Mouse (Mus musculus) midbrain, embryonic 12.5 days (tissue): Measurements from ENCODE around the gene Cpt1a. TPM values are rescaled to one million over a fixed set of nuclear protein-coding genes. Genes with fewer than 3 reads are reported as not detected.

Experiments used
- ATAC-seq: fragments of 200-750 bp; cut with Nextera tagmentation; 2 replicates; pipeline ENCODE4 v1.8.0; 2017; ENCODE audit warnings: low read depth, moderate TSS enrichment, moderate library complexity; ENCODE audit not compliant: low FRiP score
- H3K27ac ChIP-seq: fragments of 300-500 bp; sonication (generic); replicated peaks from 2 replicates; pipeline ENCODE4 v1.5.1; 2016; ENCODE audit warnings: mild to moderate bottlenecking
- H3K27me3 ChIP-seq: fragments of 300-500 bp; sonication (generic); 2 replicates; pipeline ENCODE4 v1.6.1; 2016; ENCODE audit warnings: mild to moderate bottlenecking
- H3K36me3 ChIP-seq: fragments of 300-500 bp; sonication (generic); 2 replicates; pipeline ENCODE4 v1.6.1; 2016
- H3K4me1 ChIP-seq: fragments of 300-500 bp; sonication (generic); 2 replicates; pipeline ENCODE4 v1.6.1; 2016
- H3K4me2 ChIP-seq: fragments of 300-500 bp; sonication (generic); replicated peaks from 2 replicates; pipeline ENCODE4 v1.6.1; 2016; ENCODE audit warnings: mild to moderate bottlenecking, moderate library complexity
- H3K4me3 ChIP-seq: fragments of 300-500 bp; sonication (generic); 2 replicates; pipeline ENCODE4 v1.5.1; 2016; ENCODE audit warnings: mild to moderate bottlenecking
- H3K9ac ChIP-seq: fragments of 300-500 bp; sonication (generic); replicated peaks from 2 replicates; pipeline ENCODE4 v1.6.1; 2016; ENCODE audit warnings: mild to moderate bottlenecking, moderate library complexity
- H3K9me3 ChIP-seq: fragments of 300-500 bp; sonication (generic); 2 replicates; pipeline ENCODE4 v1.6.1; 2016; ENCODE audit warnings: mild to moderate bottlenecking
- WGBS: fragments of 180-500 bp; shearing (Covaris S2); methylation state at CpG from one replicate; pipeline ENCODE4 v1.1.7; 2016; 5-methylcytosine and 5-hydroxymethylcytosine counted together
- polyA plus RNA-seq: library from polyadenylated mRNA; unstranded; fragments of >200 nt; fragmentation: Nextera tagmentation; extraction: Ambion mirVana; gene quantifications from 2 replicates; pipeline ENCODE4 v1.2.1, GENCODE M21; 2016

Cpt1a gene
- polyA plus RNA-seq, 1 experiment from 2014 or later: 13.3 TPM

- Histone ChIP-seq H3K27ac (no peak overlapping the region), H3K27me3 (peaks cover 12% of the 10 kb centered on the region; the same call in 1 of the 2 replicates), H3K9ac (no peak overlapping the region), H3K4me2 (no peak overlapping the region), H3K36me3 (no peaks in the 10 kb centered on the region), H3K4me3 (no peak overlapping the region), H3K4me1 (no peaks in the 10 kb centered on the region), H3K9me3 (no peaks in the 10 kb centered on the region)
- no peak for ATAC-seq
- 57% methylated on average over 16 of the region's 16 CpGs for WGBS
These were observed 14.8 kb upstream of the Cpt1a start for GRCm38 (mm10) chr19:3307175-3307949.

- no peak overlapping the region for H3K9ac ChIP-seq
- no peaks in the 10 kb centered on the region for H3K36me3 ChIP-seq
- peaks cover 22% of the 10 kb centered on the region for H3K4me1 ChIP-seq
- no peaks in the 10 kb centered on the region for H3K9me3 ChIP-seq
- 89% methylated on average over 2 of the region's 2 CpGs for WGBS
- no peak overlapping the region for H3K4me3 ChIP-seq
- peaks cover 50% of the 10 kb centered on the region for H3K27me3 ChIP-seq
- no peak overlapping the region for H3K4me2 ChIP-seq
- ATAC-seq: no peak
- H3K27ac ChIP-seq: no peak overlapping the region
These were observed 2.8 kb upstream of the Cpt1a start for GRCm38 (mm10) chr19:3319341-3319740.

GRCm38 (mm10) chr19:3320086-3320485, 2.0 kb upstream of the Cpt1a start:
- no peak for ATAC-seq
- H3K4me3 ChIP-seq: no peak overlapping the region
- WGBS: 76% methylated on average over 7 of the region's 7 CpGs
- H3K36me3 ChIP-seq: no peaks in the 10 kb centered on the region
- H3K27ac ChIP-seq: no peak overlapping the region
- H3K9me3 ChIP-seq: no peaks in the 10 kb centered on the region
- no peak overlapping the region for H3K4me2 ChIP-seq
- peaks cover 28% of the 10 kb centered on the region for H3K4me1 ChIP-seq
- no peak overlapping the region for H3K9ac ChIP-seq
- peaks cover 53% of the 10 kb centered on the region for H3K27me3 ChIP-seq

- H3K4me3 ChIP-seq: no peak overlapping the region
- no peak for ATAC-seq
- H3K27me3 ChIP-seq: peaks cover 53% of the 10 kb centered on the region
- no peak overlapping the region for H3K9ac ChIP-seq
- H3K4me2 ChIP-seq: no peak overlapping the region
- WGBS: 82% methylated on average over 3 of the region's 3 CpGs
- no peaks in the 10 kb centered on the region for H3K36me3 ChIP-seq
- no peaks in the 10 kb centered on the region for H3K9me3 ChIP-seq
- H3K27ac ChIP-seq: no peak overlapping the region
- peaks cover 31% of the 10 kb centered on the region for H3K4me1 ChIP-seq
These were observed 1.3 kb upstream of the Cpt1a start for GRCm38 (mm10) chr19:3320801-3321200.

GRCm38 (mm10) chr19:3321617-3322016, 517 bp upstream of the Cpt1a start:
- Histone ChIP-seq H3K4me2 (no peak overlapping the region), H3K4me1 (peaks cover 39% of the 10 kb centered on the region), H3K9ac (no peak overlapping the region; the same call in 1 of the 2 replicates), H3K27me3 (peaks cover 53% of the 10 kb centered on the region), H3K9me3 (no peaks in the 10 kb centered on the region), H3K4me3 (no peak overlapping the region), H3K27ac (no peak overlapping the region), H3K36me3 (no peaks in the 10 kb centered on the region)
- 6% methylated on average over 11 of the region's 11 CpGs for WGBS
- no peak for ATAC-seq

GRCm38 (mm10) chr19:3323201-3323621, 1.1 kb downstream of the Cpt1a start:
- Histone ChIP-seq H3K27me3 (peaks cover 53% of the 10 kb centered on the region), H3K4me2 (peak overlapping the region; percentile 91), H3K9me3 (no peaks in the 10 kb centered on the region), H3K27ac (no peak overlapping the region), H3K4me3 (peak overlapping the region; percentile 53), H3K9ac (peak overlapping the region; percentile 51), H3K36me3 (no peaks in the 10 kb centered on the region), H3K4me1 (peaks cover 40% of the 10 kb centered on the region)
- under 1% methylated on average over 47 of the region's 47 CpGs for WGBS
- peak; percentile 86 for ATAC-seq

GRCm38 (mm10) chr19:3323753-3324270, 1.7 kb downstream of the Cpt1a start:
- peak; percentile 6; the same call in 1 of the 2 replicates for ATAC-seq
- H3K4me2 ChIP-seq: peak overlapping the region; percentile 91
- peak overlapping the region; percentile 51 for H3K9ac ChIP-seq
- H3K27ac ChIP-seq: no peak overlapping the region
- H3K27me3 ChIP-seq: peaks cover 56% of the 10 kb centered on the region
- 1% methylated on average over 34 of the region's 34 CpGs for WGBS
- H3K4me1 ChIP-seq: peaks cover 40% of the 10 kb centered on the region
- H3K4me3 ChIP-seq: peak overlapping the region; percentile 53
- H3K36me3 ChIP-seq: no peaks in the 10 kb centered on the region
- H3K9me3 ChIP-seq: no peaks in the 10 kb centered on the region

GRCm38 (mm10) chr19:3324271-3324811, 2.2 kb downstream of the Cpt1a start:
- H3K4me3 ChIP-seq: peak overlapping the region; percentile 53
- H3K27ac ChIP-seq: peak overlapping the region; percentile 82
- H3K9ac ChIP-seq: no peak overlapping the region; the same call in 1 of the 2 replicates
- WGBS: 4% methylated on average over 17 of the region's 17 CpGs
- peaks cover 53% of the 10 kb centered on the region for H3K27me3 ChIP-seq
- no peaks in the 10 kb centered on the region for H3K36me3 ChIP-seq
- H3K9me3 ChIP-seq: no peaks in the 10 kb centered on the region
- H3K4me1 ChIP-seq: peaks cover 40% of the 10 kb centered on the region
- ATAC-seq: peak; percentile 51
- peak overlapping the region; percentile 91 for H3K4me2 ChIP-seq

GRCm38 (mm10) chr19:3324931-3325711, 3.0 kb downstream of the Cpt1a start:
- H3K4me3 ChIP-seq: peak overlapping the region; percentile 53
- under 1% methylated on average over 59 of the region's 59 CpGs for WGBS

GRCm38 (mm10) chr19:3325771-3326478, 3.8 kb downstream of the Cpt1a start:
- H3K27me3 ChIP-seq: peaks cover 41% of the 10 kb centered on the region
- peak; percentile 13; the same call in 1 of the 2 replicates for ATAC-seq
- peak overlapping the region; percentile 82 for H3K27ac ChIP-seq
- H3K4me1 ChIP-seq: peaks cover 40% of the 10 kb centered on the region
- 0 out of 2 replicates have a peak overlapping the region, but pooled peaks have one; percentile 15 for H3K9ac ChIP-seq
- WGBS: 29% methylated on average over 15 of the region's 15 CpGs
- no peaks in the 10 kb centered on the region for H3K36me3 ChIP-seq
- H3K4me2 ChIP-seq: peak overlapping the region; percentile 91
- H3K9me3 ChIP-seq: no peaks in the 10 kb centered on the region
- H3K4me3 ChIP-seq: peak overlapping the region; percentile 53

More at GRCm38 (mm10) chr19:3324931-3325711, 3.0 kb downstream of the Cpt1a start:
- Histone ChIP-seq H3K27ac (peak overlapping the region; percentile 82), H3K4me2 (peak overlapping the region; percentile 91), H3K9me3 (no peaks in the 10 kb centered on the region), H3K36me3 (no peaks in the 10 kb centered on the region), H3K9ac (peak overlapping the region; percentile 45), H3K27me3 (peaks cover 45% of the 10 kb centered on the region), H3K4me1 (peaks cover 40% of the 10 kb centered on the region)
- ATAC-seq: peak; percentile 69

- H3K9me3 ChIP-seq: no peaks in the 10 kb centered on the region
- H3K36me3 ChIP-seq: no peaks in the 10 kb centered on the region
- peaks cover 38% of the 10 kb centered on the region for H3K4me1 ChIP-seq
- H3K9ac ChIP-seq: no peak overlapping the region
- no peak for ATAC-seq
- H3K4me2 ChIP-seq: no peak overlapping the region
- no peak overlapping the region for H3K27ac ChIP-seq
- H3K4me3 ChIP-seq: no peak overlapping the region
- peaks cover 35% of the 10 kb centered on the region for H3K27me3 ChIP-seq
- 84% methylated on average over 12 of the region's 12 CpGs for WGBS
These were observed 4.4 kb downstream of the Cpt1a start for GRCm38 (mm10) chr19:3326479-3327047.
